Mouse (Mus musculus): ENCODE measurements at regions not wholly inside any gene's neighbourhood (a gene's known extent, or its start where the extent isn't known, plus 50 kb on each side); places are given as distances from the start of the nearest gene placed in this dataset.

DNA sequence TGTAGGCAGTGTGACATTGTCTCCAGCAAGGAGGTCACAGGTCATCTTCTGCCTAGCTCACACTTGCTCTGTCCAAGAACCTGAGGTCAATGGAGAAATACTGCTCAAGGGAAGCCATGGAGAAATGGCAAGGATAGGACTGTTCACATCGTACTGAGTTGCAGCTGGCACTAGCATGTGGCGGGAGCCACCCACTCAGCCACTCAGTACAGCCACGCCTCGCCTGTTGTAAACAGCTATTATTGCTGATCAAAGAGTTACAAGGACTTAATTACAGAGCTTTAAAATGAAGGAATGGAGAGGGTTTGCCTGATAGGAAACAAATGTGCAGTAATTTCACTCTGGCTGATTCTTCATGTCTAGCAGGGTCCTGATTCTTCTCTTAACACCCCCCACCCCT is 64.8 kb downstream of the Dll1 start:
- no peak for DNase-seq

DNA sequence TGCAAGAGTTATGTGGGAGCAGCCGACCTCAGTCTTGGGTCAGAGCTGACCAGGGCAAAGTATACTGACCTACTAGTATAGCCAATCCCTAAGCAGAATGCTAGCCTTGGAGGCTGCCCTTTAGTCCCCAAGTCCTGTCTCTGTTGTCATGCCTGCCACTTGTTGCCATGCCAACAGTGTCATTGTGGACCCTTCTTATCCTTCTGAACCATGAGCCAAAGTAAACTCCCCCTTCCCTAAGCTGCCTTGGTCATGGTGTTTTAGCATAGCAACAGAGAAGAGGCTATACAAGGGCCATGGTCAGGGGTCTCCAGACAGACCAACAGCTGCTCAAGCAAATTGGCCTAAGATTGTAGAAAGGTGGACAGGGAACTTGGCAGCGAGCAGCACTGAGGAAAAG is 66.2 kb downstream of the Dll1 start:
- DNase-seq, result no peak

GRCm38 (mm10) chr17:15302110-15302509 is 74.6 kb downstream of the Dll1 start:
- no peak for DNase-seq

DNA sequence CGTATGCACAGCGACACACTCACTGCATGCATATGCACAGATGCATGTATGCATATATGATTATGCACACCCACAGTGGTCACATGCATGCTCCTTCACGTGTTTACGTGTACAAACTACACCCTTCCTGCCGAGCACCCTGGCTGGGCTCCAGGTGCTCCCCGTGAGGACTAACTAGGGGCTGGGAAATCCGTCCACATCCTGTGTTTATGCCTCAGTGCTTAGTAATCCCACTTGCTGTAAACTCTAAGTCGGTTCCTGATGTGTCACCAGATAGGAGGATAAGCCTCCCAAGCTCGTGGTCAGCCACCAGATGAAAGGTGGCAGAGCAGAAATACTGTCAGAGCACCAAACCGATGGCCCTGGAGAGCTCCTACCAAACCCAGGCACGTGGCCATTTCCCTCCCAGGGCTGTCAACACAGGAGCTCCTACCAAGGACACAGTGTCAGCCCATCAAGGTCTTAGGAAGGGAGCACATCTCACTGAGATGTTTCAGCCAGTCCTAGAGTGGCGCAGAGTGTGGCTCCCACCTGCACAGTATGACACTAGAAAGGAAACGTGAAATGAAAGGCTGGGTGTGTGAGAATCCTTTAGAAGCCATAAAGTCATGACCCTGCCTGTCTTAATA is 76.8 kb downstream of the Dll1 start:
- no peak for DNase-seq

- DNase-seq, result no peak
Measured at GRCm38 (mm10) chr17:15294165-15294585, 82.5 kb downstream of the Dll1 start.

- DNase-seq, result peak; percentile 46
Measured at GRCm38 (mm10) chr17:15292490-15293070, 84.1 kb downstream of the Dll1 start.

GRCm38 (mm10) chr17:15291626-15292025 is 85.0 kb downstream of the Dll1 start:
- no peak for DNase-seq

- DNase-seq, result no peak
Measured at GRCm38 (mm10) chr17:15290326-15290725, 86.3 kb downstream of the Dll1 start.

GRCm38 (mm10) chr17:15289062-15289461 is 87.6 kb downstream of the Dll1 start:
- DNase-seq, result no peak

DNA sequence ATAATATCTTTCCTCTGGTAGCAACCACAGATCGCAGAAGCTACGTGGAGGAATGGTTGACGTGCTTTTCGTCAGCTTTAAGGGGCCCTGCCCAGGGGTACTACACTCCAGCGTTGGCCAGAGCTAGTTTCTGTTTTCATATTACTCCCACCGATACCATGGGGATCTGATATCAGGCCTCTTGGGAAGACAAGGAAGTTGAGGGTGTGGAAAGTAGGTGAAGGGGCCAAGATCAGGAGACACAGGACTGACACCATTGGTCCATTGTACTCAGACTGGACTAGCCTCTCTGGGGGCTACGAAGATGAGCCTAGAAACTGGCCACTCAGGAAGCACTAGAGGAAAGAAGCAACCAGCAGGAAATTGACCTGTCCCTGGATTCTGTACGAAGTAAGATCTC is 88.0 kb downstream of the Dll1 start:
- no peak for DNase-seq

GRCm38 (mm10) chr17:15286596-15286995 is 90.1 kb downstream of the Dll1 start:
- no peak for DNase-seq

GRCm38 (mm10) chr17:15285399-15286043 is 91.2 kb downstream of the Dll1 start:
- peak; percentile 60 for DNase-seq

DNA sequence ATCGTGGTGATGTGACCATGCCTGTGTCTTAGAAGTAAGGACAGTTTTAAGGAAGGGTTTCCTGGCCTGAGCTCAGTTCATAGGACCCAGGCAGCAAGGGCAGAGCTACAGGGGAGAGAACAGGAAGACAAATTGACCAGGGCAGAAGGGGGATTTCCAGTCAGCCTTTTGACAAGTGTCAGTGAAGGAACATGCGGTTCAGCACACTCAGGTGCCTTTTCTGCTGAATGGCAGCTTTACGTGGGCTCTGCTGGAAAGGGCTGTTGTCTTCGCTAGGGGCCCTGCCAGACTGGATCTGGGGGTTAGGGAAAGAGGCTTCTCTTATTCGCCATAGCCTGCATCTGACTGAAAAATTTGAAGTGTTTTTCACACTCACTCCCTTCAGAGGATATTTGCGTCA is 106.8 kb downstream of the Dll1 start:
- DNase-seq, result no peak

DNA sequence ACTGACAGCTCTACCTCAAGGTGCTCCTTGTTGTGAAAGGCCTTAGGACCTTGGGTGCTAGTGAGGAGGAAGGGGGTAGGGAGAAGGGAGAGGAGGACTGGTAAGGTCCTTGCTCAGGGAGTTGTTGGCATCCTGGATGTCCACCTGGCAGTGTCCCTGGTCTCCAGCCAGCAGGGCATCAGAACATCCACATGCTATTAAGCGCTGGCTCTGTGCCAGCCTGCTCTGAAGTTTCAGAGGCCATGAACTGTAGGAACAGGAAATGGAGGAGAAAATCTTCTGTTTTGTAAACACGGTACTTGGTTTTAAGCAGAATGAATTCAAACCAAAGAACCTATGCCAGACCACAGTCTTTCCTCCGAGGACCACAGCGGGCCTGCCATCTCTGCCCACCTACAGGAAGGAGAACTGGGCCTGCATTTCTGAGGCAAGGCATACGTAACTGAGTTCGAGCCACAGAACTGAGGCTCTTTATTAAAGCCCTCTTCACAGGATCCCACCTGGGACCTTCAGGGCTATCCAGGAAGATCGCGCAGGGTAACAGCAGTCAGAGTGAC is 107.5 kb downstream of the Dll1 start:
- DNase-seq, result peak; percentile 31

GRCm38 (mm10) chr17:15267721-15268120 is 109.0 kb downstream of the Dll1 start:
- no peak for DNase-seq

DNA sequence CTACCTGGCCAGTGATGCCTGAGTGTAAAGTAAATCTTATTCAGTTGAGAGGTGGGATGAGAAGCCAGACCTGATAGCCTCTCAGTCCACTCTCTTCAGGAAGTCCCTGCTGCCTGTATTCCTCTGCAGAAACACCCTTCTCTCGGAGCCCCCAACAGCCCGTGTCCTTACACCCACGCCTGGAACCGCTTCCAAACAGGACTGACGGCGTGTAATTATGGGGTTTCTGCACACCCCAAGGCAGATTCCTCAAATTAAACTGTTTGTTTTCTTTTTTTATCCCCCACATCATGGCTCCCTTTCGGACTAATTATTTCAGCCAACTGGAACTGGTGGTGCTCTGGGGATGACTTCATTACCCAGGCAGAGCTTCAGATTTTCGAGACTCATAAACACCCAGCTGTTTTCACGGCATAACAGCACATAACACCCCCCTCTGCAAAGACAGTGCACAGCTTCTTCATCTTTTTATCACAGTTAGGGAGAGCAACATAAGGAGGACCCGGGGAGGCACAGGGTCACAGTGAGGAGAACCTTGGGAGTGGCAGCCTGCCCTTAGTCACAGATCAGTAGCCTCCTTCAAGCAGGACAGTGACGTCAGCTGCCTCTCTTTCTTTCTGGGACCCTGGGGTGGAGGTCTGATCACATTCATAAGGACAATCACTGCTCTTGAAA is 117.1 kb downstream of the Dll1 start:
- DNase-seq, result no peak

GRCm38 (mm10) chr17:15255874-15256273 is 120.8 kb downstream of the Dll1 start:
- no peak for DNase-seq

- no peak for DNase-seq
Measured at GRCm38 (mm10) chr17:15253785-15254184, 122.9 kb downstream of the Dll1 start.

- no peak for DNase-seq
Measured at GRCm38 (mm10) chr17:15253271-15253670, 123.4 kb downstream of the Dll1 start.

DNA sequence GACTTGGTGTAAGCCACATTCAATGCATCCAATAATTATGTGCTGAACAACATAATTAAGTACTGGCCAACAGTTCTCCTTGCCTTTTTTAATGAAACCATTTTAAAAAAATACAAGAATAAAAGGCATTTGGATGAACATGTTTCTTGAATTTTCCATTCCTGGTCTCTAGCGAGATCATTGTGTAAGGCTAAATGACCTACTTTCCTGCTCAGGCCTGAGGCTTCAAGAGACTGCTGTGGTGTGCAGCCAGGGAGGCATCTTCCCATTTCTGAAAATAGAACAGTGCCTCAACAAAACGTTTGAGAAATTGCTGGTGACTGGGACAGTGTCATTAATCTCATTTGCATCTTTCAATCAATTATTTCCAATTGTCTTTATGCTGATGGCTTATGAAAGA is 124.5 kb downstream of the Dll1 start:
- DNase-seq, result no peak

DNA sequence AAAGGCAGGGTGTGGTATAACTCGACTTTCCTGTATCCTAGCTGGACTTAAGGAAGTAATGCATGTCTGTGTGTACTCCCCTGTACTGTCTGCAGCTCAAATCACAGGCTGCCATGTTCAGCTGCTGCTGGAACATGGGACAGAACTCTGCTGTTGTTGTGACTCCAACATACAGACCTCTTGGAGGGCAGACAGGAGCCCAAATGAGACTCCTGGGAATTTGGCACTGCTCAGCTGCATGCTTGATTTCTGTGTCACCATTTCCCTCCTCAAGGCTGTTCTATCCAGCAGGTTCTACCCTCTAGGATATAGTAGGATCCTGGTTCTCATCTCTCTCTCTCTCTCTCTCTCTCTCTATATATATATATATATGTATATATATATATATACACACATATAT is 125.0 kb downstream of the Dll1 start:
- no peak for DNase-seq

DNA sequence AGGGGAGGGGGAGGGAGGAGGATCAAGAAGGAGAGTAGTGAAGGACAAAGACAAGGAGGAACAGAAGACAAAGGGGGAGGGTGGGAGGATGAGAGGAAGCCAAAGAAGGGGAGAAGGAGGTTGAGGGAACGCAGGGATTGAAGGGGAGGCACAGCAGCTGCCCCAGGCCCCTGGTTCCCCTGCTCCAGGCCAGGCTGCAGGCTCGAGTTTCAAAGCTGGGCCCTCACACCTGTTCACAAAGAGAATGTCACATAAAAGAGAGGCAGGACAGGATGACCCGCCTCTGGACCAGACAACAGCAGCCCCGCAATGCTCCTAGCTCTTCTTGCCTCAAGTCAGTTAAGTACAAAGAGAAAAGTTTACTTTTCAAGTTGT is 128.3 kb downstream of the Dll1 start:
- no peak for DNase-seq
